ENCODE assay signal across 9 mouse cellular contexts in the genomic region with DNA sequence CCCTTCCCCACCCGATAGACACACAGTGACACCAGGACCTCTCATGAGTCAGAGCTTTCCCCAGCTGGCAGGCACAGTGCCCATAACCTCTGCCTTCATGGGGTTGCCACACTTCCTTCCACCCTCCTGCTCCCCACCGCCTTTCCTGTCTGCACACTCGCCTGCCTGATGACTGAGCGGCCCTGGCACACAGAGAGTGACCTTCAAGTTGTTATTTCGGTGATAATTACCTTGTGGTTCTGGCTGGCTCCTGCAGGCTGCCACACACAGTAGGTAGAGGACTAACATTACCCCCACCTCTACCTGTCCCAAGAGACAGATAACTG. TPM values are rescaled to one million over a fixed set of nuclear protein-coding genes. Genes with fewer than 3 reads are reported as not detected.
DNase-seq lines count a peak whose midpoint lies in the region; ATAC-seq lines count a peak whose summit lies in the region.
"Had no signal": no experiment of that assay in that cellular context is flagged by ENCODE, and none has a peak within 500 bp of the region (broad histone marks: within the 10 kb centered on the region; RNA-seq: fewer than 3 reads in every experiment).

No protein-coding gene starts in this region.

- H3K4me1 ChIP-seq in midbrain, embryonic 10.5 days = no peaks in the 10 kb centered on the region
- H3K4me1 ChIP-seq: limb, embryonic 13.5 days had no signal

- no peaks in the 10 kb centered on the region for H3K9me3 ChIP-seq in midbrain, embryonic 10.5 days (replicated peaks)
- H3K9me3 ChIP-seq: limb, embryonic 13.5 days had no signal

- no peak overlapping the region for H3K4me3 ChIP-seq in midbrain, embryonic 10.5 days
- H3K4me3 ChIP-seq: limb, embryonic 13.5 days had no signal

- H3K27me3 ChIP-seq in midbrain, embryonic 10.5 days (ENCODE audit: low read depth, poor library complexity, severe bottlenecking) = no peaks in the 10 kb centered on the region
- H3K27me3 ChIP-seq: limb, embryonic 13.5 days had no signal

- 77% methylated on average over 5 of the region's 5 CpGs for WGBS in midbrain, embryonic 10.5 days

- intact Hi-C loops in gastrocnemius, postnatal 14 days (cut with DNase I; ENCODE audit: low total_unique reads) = no loop called here

- peak; percentile 93 for ATAC-seq in megakaryocyte progenitor cell, adult 5-6 weeks (replicated peaks; ENCODE audit: poor library complexity)

- DNase-seq in 3T3-L1 (ENCODE audit: low read depth, low spot score) (peak; percentile 92), NIH3T3 (ENCODE audit: low read depth) (peak; percentile 82)
- DNase-seq in gastrocnemius, postnatal 14 days = peak; percentile 67
- DNase-seq in kidney, postnatal 25 days = peak; percentile 58 to 83
- DNase-seq in thymus, postnatal 14 days = peak; percentile 71
- DNase-seq in layer of hippocampus, adult 9-10 months (ENCODE audit: low spot score) = no peak
- no peak for DNase-seq in midbrain, embryonic 10.5 days (ENCODE audit: low spot score)

- no peaks in the 10 kb centered on the region for H3K36me3 ChIP-seq in midbrain, embryonic 10.5 days
- H3K36me3 ChIP-seq: limb, embryonic 13.5 days had no signal

- H3K27ac ChIP-seq in midbrain, embryonic 10.5 days (replicated peaks) = no peak overlapping the region
- H3K27ac ChIP-seq: limb, embryonic 13.5 days had no signal

RNA-seq across cellular contexts. Expression of a gene that starts 21.2 kb away (rescaled TPM):
- 10 to 100 TPM; 53.0 to 60.4 TPM for total RNA-seq in gastrocnemius, postnatal 14 days (2021)
- total RNA-seq in megakaryocyte progenitor cell, adult 5-6 weeks (2015) = 57.1 and 64.4 TPM in 2 replicates
- total RNA-seq in megakaryocyte progenitor cell, adult 5-6 weeks (2017) = 71.4 and 85.8 TPM in 2 replicates
- 36.9 and 37.1 TPM in 2 replicates for polyA plus RNA-seq in midbrain, embryonic 10.5 days (2016; fragmentation: Nextera tagmentation; extraction: Ambion mirVana)

Comparison
In these comparisons a context has a peak if more than half of its experiments do, and no peak if none do; other contexts are left out.
1. DNase-seq: peak in 3T3-L1 (single experiment), NIH3T3 (single experiment), gastrocnemius, postnatal 14 days (single experiment), kidney, postnatal 25 days (2 of 2) and thymus, postnatal 14 days (single experiment); none in layer of hippocampus, adult 9-10 months (single experiment) and midbrain, embryonic 10.5 days (single experiment).